Mouse (Mus musculus) stomach, postnatal 0 days (tissue): ENCODE data around the gene Olfr171.

Experiments
- CTCF ChIP-seq: IDR thresholded peaks from 2 replicates; pipeline ENCODE4 v1.5.1; 2016; ENCODE audit warnings: antibody characterized with exemption, low read depth, mild to moderate bottlenecking, moderate library complexity
- EP300 ChIP-seq: optimal IDR thresholded peaks from 2 replicates; pipeline ENCODE3; 2016; ENCODE audit warnings: antibody characterized with exemption

GRCm38 (mm10) chr16:19629816-19630215, at the start of gene Olfr171:
- TF ChIP-seq CTCF: no peak
- TF ChIP-seq EP300: no peak
